Mouse (Mus musculus) limb, embryonic 12.5 days (tissue): ENCODE data around the gene Olfr272. TPM values are rescaled to one million over a fixed set of nuclear protein-coding genes. Genes with fewer than 3 reads are reported as not detected.

Experiments used
- polyA plus RNA-seq: library from polyadenylated mRNA; unstranded; fragments of >200 nt; fragmentation: Nextera tagmentation; extraction: Ambion mirVana; gene quantifications from 2 replicates; pipeline ENCODE4 v1.2.1, GENCODE M21; 2016

The Olfr272 gene
- polyA plus RNA-seq, 1 experiment from 2014 or later = not detected

Other genes starting within 250 kb of the Olfr272 start
- gene Olfr275, start 104.6 kb downstream of the Olfr272 start, polyA plus RNA-seq = not detected in 2 replicates
- gene Olfr273, start 59.9 kb downstream of the Olfr272 start, polyA plus RNA-seq = not detected in 2 replicates
- not detected in 2 replicates for gene Olfr270, start 45.4 kb upstream of the Olfr272 start, polyA plus RNA-seq
- not detected in 2 replicates for gene Nipsnap3a, start 70.1 kb upstream of the Olfr272 start, polyA plus RNA-seq
- 52.2 and 53.6 TPM in 2 replicates for gene Nipsnap3b, start 92.7 kb upstream of the Olfr272 start, polyA plus RNA-seq
- 6.8 and 7.4 TPM in 2 replicates for gene Abca1, start 240.7 kb upstream of the Olfr272 start, polyA plus RNA-seq